Mouse (Mus musculus) neural tube, embryonic 14.5 days (tissue): ENCODE data around the gene Nedd8. TPM values are rescaled to one million over a fixed set of nuclear protein-coding genes. Genes with fewer than 3 reads are reported as not detected.

Experiments
- ATAC-seq: fragments of 200-750 bp; cut with Nextera tagmentation; 2 replicates; pipeline ENCODE4 v1.8.0; 2017; ENCODE audit warnings: low read depth, mild to moderate bottlenecking, moderate TSS enrichment, moderate library complexity
- H3K27ac ChIP-seq: fragments of 300-500 bp; sonication (generic); 2 replicates; pipeline ENCODE4 v1.5.1; 2014; ENCODE audit warnings: low read depth, mild to moderate bottlenecking, control low read depth, low read length, moderate library complexity, mixed read lengths
- H3K27me3 ChIP-seq: fragments of 300-500 bp; sonication (generic); 2 replicates; pipeline ENCODE4 v1.6.1; 2014; ENCODE audit warnings: low read length; ENCODE audit not compliant: control insufficient read depth, insufficient read depth
- H3K36me3 ChIP-seq: fragments of 300-500 bp; sonication (generic); 2 replicates; pipeline ENCODE4 v1.6.1; 2014; ENCODE audit warnings: low read length, mixed read lengths; ENCODE audit not compliant: control insufficient read depth, insufficient read depth
- H3K4me1 ChIP-seq: fragments of 300-500 bp; sonication (generic); 2 replicates; pipeline ENCODE4 v1.6.1; 2014; ENCODE audit warnings: low read length; ENCODE audit not compliant: control insufficient read depth, insufficient read depth
- H3K4me2 ChIP-seq: fragments of 300-500 bp; sonication (generic); 2 replicates; pipeline ENCODE4 v1.6.1; 2014; ENCODE audit warnings: mild to moderate bottlenecking, low read depth, low read length, control low read depth
- H3K4me3 ChIP-seq: fragments of 300-500 bp; sonication (generic); 2 replicates; pipeline ENCODE4 v1.5.1; 2014; ENCODE audit warnings: low read depth, low read length, control low read depth, mixed read lengths
- H3K9ac ChIP-seq: fragments of 300-500 bp; sonication (generic); replicated peaks from 2 replicates; pipeline ENCODE4 v1.6.1; 2014; ENCODE audit warnings: low read depth, mild to moderate bottlenecking, control low read depth, low read length, mixed read lengths
- H3K9me3 ChIP-seq: fragments of 300-500 bp; sonication (generic); 2 replicates; pipeline ENCODE4 v1.6.1; 2016; ENCODE audit warnings: low read length; ENCODE audit not compliant: control insufficient read depth
- WGBS: fragments of 180-500 bp; shearing (Covaris S2); extraction: QIAGEN DNeasy Blood & Tissue Kit; methylation state at CpG from one replicate; pipeline ENCODE4 v1.1.7; 2014; 5-methylcytosine and 5-hydroxymethylcytosine counted together
- polyA plus RNA-seq: library from polyadenylated mRNA; unstranded; fragments of >200 nt; fragmentation: Nextera tagmentation; extraction: Ambion mirVana; gene quantifications from 2 replicates; pipeline ENCODE4 v1.2.1, GENCODE M21; 2014

The Nedd8 gene
- polyA plus RNA-seq, 1 experiment from 2014 or later, result 603 TPM

GRCm38 (mm10) chr14:55615876-55616275 is 56.0 kb downstream of the Nedd8 start:
- H3K4me2 ChIP-seq, result no peak overlapping the region
- H3K9me3 ChIP-seq, result no peaks in the 10 kb centered on the region
- no peak for ATAC-seq
- H3K27ac ChIP-seq, result no peak overlapping the region
- no peak overlapping the region for H3K4me3 ChIP-seq
- 55% methylated on average over 2 of the region's 2 CpGs for WGBS
- H3K4me1 ChIP-seq, result no peaks in the 10 kb centered on the region
- H3K9ac ChIP-seq, result no peak overlapping the region
- no peaks in the 10 kb centered on the region for H3K27me3 ChIP-seq
- H3K36me3 ChIP-seq, result no peaks in the 10 kb centered on the region

DNA sequence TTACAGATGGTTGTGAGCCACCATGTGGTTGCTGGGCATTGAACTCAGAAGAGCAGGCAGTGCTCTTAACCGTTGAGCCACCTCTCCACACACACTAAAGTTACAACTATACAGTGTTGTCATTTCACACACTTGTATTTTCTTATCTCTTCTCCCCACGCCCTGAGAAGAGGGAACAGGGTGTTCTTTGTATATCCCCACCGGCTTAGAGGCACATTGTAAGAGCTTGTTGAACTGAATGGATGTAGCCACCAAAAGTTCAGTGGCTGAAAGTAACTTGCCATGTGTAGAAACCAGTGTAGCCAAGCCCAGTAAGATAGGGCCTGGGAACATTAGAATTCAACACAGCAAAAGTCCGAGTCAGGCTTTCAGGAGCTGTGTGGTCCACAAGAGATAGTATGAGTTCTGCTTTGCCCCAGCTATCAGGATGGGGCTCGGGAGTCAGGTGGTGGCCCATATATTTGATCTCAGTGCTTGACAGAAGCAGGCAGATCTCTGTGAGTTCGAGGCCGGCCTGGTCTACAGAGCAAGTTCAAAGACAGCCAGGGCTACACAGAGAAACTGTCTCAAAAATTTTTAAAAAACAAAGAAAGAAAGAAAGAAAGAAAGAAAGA is 57.3 kb downstream of the Nedd8 start:
- 77% methylated on average over 7 of the region's 7 CpGs for WGBS
- H3K36me3 ChIP-seq, result no peaks in the 10 kb centered on the region
- no peak overlapping the region for H3K4me2 ChIP-seq
- no peaks in the 10 kb centered on the region for H3K9me3 ChIP-seq
- H3K4me3 ChIP-seq, result no peak overlapping the region
- no peak overlapping the region for H3K27ac ChIP-seq
- H3K27me3 ChIP-seq, result no peaks in the 10 kb centered on the region
- no peak overlapping the region for H3K9ac ChIP-seq
- H3K4me1 ChIP-seq, result no peaks in the 10 kb centered on the region
- no peak for ATAC-seq

- Histone ChIP-seq H3K27me3 (no peaks in the 10 kb centered on the region), H3K4me2 (no peak overlapping the region), H3K36me3 (peaks cover 4% of the 10 kb centered on the region; the same call in 1 of the 2 replicates), H3K27ac (no peak overlapping the region), H3K4me3 (no peak overlapping the region), H3K9ac (no peak overlapping the region), H3K4me1 (no peaks in the 10 kb centered on the region), H3K9me3 (no peaks in the 10 kb centered on the region)
- 80% methylated on average over 6 of the region's 6 CpGs for WGBS
- ATAC-seq, result no peak
Measured at GRCm38 (mm10) chr14:55613346-55613745, 58.6 kb downstream of the Nedd8 start.

Other genes starting within 250 kb of the Nedd8 start
- gene Dhrs4, start 193.4 kb downstream of the Nedd8 start, polyA plus RNA-seq, result 7.6 and 16.7 TPM in 2 replicates
- gene Carmil3, start 181.5 kb downstream of the Nedd8 start, polyA plus RNA-seq, result 28.5 and 46.2 TPM in 2 replicates
- 13.3 and 16.3 TPM in 2 replicates for gene Cpne6, start 161.7 kb downstream of the Nedd8 start, polyA plus RNA-seq
- 0.13 and 0.20 TPM in 2 replicates for gene Nrl, start 147.1 kb downstream of the Nedd8 start, polyA plus RNA-seq
- gene Pck2, start 131.9 kb downstream of the Nedd8 start, polyA plus RNA-seq, result 17.6 and 19.5 TPM in 2 replicates
- gene Dcaf11, start 112.1 kb downstream of the Nedd8 start, polyA plus RNA-seq, result 112 and 114 TPM in 2 replicates
- 1.5 TPM in 1 of 2 replicates, not detected in the other for gene A730061H03Rik, start 111.7 kb downstream of the Nedd8 start, polyA plus RNA-seq
- gene Fitm1, start 96.5 kb downstream of the Nedd8 start, polyA plus RNA-seq, result 0.58 TPM in 1 of 2 replicates, not detected in the other
- 200 and 226 TPM in 2 replicates for gene Psme1, start 94.0 kb downstream of the Nedd8 start, polyA plus RNA-seq
- gene Emc9, start 86.8 kb downstream of the Nedd8 start, polyA plus RNA-seq, result 38.9 and 48.8 TPM in 2 replicates
- 162 and 184 TPM in 2 replicates for gene Psme2, start 81.0 kb downstream of the Nedd8 start, polyA plus RNA-seq
- gene Rnf31, start 80.4 kb downstream of the Nedd8 start, polyA plus RNA-seq, result 12.3 and 18.8 TPM in 2 replicates
- 6.6 and 8.6 TPM in 2 replicates for gene Irf9, start 68.6 kb downstream of the Nedd8 start, polyA plus RNA-seq
- gene Rec8, start 54.1 kb downstream of the Nedd8 start, polyA plus RNA-seq, result 7.0 and 9.3 TPM in 2 replicates
- gene Ipo4, start 36.2 kb downstream of the Nedd8 start, polyA plus RNA-seq, result 109 and 110 TPM in 2 replicates
- gene Gm49378, start 34.2 kb downstream of the Nedd8 start, polyA plus RNA-seq, result 2.9 TPM in 2 replicates
- 55.9 and 66.9 TPM in 2 replicates for gene Tm9sf1, start 28.3 kb downstream of the Nedd8 start, polyA plus RNA-seq
- gene Tssk4, start 21.9 kb downstream of the Nedd8 start, polyA plus RNA-seq, result 0.24 TPM in 1 of 2 replicates, not detected in the other
- 69.0 and 75.5 TPM in 2 replicates for gene Mdp1, start 11.6 kb downstream of the Nedd8 start, polyA plus RNA-seq
- gene Gmpr2, start 183 bp downstream of the Nedd8 start, polyA plus RNA-seq, result 42.5 and 43.7 TPM in 2 replicates
- 28.3 and 28.6 TPM in 2 replicates for gene Tinf2, start 9.7 kb upstream of the Nedd8 start, polyA plus RNA-seq
- 0.11 and 0.33 TPM in 2 replicates for gene Tgm1, start 41.8 kb upstream of the Nedd8 start, polyA plus RNA-seq
- 47.1 and 59.2 TPM in 2 replicates for gene Rabggta, start 50.1 kb upstream of the Nedd8 start, polyA plus RNA-seq
- 73.6 and 75.5 TPM in 2 replicates for gene Dhrs1, start 73.6 kb upstream of the Nedd8 start, polyA plus RNA-seq
- gene Nop9, start 73.6 kb upstream of the Nedd8 start, polyA plus RNA-seq, result 27.4 and 30.1 TPM in 2 replicates
- gene Cideb, start 86.3 kb upstream of the Nedd8 start, polyA plus RNA-seq, result not detected in 2 replicates
- gene Ltb4r2, start 89.3 kb upstream of the Nedd8 start, polyA plus RNA-seq, result 0.27 and 0.59 TPM in 2 replicates
- 0.19 and 0.24 TPM in 2 replicates for gene Ltb4r1, start 93.8 kb upstream of the Nedd8 start, polyA plus RNA-seq
- gene Adcy4, start 112.0 kb upstream of the Nedd8 start, polyA plus RNA-seq, result 1.9 and 3.9 TPM in 2 replicates
- 1.9 and 2.2 TPM in 2 replicates for gene Ripk3, start 116.7 kb upstream of the Nedd8 start, polyA plus RNA-seq
- gene Nfatc4, start 151.0 kb upstream of the Nedd8 start, polyA plus RNA-seq, result 5.5 and 10.4 TPM in 2 replicates
- 5.8 and 10.2 TPM in 2 replicates for gene Nynrin, start 181.9 kb upstream of the Nedd8 start, polyA plus RNA-seq
- 0.24 and 0.91 TPM in 2 replicates for gene Cbln3, start 212.3 kb upstream of the Nedd8 start, polyA plus RNA-seq
- gene Khnyn, start 212.8 kb upstream of the Nedd8 start, polyA plus RNA-seq, result 5.9 and 7.3 TPM in 2 replicates
- gene Sdr39u1, start 228.2 kb upstream of the Nedd8 start, polyA plus RNA-seq, result 138 and 163 TPM in 2 replicates